Mouse (Mus musculus) forelimb bud, embryonic 11.5 days (tissue): ENCODE data around the gene Trnt1.
A peak's percentile ranks its signal among the peaks of the same experiment; 100 is the strongest.

Experiments
- DNase-seq: peaks from one replicate; pipeline ENCODE4 v3.0.0-alpha.2; 2012; ENCODE audit warnings: low read depth, low spot score

Trnt1 gene

DNA sequence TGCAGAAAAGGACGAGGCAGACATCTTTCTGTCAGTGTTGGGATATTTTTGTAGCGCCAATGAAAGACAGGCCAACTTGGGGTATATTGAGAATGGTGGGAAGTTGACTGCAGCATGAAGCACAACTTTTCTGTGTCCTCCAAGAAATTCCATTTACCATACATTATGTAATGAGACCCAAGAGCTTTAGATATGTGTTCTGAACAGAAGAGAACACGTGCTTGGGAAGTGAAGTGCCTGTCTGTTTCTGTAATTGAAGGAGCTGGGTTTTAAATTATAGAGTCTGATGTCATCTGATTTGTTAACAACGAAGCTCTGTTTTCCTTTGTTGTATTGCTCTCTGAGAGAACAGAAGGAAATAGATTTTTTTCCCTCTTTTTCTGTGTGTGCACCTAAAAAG, 1.1 kb downstream of the Trnt1 start:
- DNase-seq: no peak

DNA sequence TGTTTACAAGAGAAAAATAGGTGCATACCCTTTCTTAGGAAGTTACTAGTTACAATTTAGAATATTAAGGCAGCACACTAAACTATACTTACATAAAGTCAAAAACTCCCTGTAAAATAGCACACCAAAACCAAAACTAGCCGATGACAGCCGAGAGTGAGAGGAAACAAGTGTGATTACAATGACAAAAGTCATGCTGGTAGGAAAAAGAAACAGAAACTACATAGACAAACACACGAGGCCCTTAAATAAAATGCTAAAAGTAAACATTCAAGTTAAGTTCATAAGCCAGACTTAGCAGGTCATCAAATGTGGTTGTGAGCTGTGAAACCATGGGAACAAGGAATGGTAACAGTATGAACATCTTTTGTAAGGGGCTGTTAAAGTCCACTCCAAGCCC, 18.2 kb downstream of the Trnt1 start:
- no peak for DNase-seq

DNA sequence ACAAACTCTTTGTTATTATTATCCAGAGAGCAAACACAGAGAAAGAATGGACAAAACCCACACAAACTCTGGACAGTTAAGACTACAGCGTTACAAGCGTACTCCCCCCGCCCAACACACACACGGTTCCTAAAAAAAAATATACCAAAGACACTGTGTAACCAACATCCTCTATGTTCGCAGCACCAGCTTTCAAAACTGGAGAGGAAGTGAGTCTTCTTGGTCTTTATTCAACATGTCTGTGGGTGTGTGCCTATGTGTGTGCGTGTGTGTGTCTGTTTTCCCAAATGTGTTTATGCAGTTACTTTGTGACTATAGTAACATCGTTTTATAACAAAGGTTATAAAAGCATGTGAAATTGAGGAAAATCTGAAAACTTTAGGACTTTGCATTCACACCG, 22.5 kb downstream of the Trnt1 start:
- DNase-seq: no peak

DNA sequence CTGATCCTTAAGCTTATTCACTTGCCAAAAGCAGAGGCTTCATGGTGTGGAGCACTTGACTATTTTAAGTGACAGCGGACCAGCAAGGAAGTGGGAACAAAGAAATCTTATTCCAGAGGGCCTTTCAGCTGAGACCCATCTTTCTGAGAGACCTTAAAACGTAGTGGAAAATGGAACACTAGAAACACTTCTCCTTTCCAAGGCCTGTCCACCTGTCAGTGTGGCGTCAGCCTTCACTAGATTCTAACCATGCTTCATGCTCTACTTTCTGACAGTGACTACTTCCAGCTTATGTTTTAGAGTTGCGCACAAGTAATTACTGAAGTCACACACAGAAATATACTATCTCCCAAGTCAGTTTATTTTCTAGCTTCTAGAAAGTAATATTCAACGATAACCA, 23.6 kb downstream of the Trnt1 start:
- no peak for DNase-seq

DNA sequence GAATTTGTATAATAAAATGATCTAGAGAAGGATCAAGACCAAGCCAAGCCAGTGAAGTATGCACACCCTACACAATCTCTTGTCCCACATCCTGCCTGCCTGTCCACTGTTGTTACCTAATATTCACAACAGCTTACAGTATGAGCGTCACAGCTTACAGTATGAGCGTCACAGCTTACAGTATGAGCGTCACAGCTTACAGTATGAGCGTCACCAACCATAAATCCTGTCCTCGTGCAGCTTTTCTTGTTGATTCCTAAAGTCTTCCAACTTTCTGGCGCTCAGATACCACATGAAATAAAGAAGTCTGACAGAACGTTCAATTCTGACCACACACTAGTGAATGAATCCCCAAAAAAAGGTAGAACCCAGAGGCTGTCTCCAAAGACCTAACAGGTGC, 24.2 kb downstream of the Trnt1 start:
- DNase-seq: no peak

DNA sequence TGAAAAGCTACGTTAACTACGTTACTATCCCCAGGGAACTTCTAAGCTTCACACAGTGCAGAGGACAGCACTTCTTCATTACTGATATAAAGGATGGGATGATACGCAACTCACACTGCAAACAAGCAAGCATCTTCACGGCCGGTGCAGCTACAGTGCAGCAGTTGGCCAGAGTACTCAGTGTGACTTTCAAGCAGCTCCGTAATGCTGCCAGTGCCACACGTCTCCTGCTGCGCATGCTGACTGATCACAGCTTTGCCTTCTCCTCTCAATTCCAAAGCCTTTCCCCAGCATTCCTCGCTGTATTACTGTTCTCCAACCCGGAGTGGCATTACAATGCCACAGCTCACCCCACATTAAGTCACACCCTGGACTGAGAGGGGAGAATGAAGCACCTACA, 24.7 kb downstream of the Trnt1 start:
- DNase-seq: no peak

DNA sequence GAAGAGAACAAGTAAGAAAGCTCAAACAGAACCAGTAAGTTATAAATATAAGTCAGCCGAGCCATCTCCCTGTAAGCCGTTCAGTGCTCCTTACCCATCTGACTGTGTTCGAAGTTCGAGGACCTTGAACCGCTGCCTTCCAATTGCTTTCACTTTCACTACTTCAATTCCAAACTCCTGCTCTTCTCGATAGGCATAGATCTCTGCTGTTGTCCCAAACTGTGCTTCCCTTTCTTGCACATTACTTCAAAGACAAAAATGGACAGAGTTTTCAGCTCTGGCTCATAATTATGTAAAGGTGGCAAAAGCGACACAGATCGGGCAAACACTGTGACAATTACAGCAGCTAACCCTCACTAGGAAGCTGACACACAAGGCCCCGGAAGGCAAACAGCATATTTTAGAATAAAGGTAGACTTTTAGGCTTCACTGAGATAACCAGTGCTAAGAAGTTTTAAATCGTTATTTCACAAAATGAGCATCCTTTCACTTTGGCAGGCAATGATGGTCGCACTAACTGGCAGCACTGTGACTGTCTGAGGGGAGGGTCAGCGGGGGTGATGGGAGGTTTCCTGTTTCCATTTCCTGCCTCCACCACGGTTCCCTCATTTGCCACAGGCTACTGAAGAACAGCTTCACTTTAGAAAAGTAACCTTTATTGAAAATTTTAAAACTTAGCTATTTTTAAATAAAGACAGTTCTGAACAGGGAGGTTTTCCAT, 25.3 kb downstream of the Trnt1 start:
- DNase-seq: no peak

DNA sequence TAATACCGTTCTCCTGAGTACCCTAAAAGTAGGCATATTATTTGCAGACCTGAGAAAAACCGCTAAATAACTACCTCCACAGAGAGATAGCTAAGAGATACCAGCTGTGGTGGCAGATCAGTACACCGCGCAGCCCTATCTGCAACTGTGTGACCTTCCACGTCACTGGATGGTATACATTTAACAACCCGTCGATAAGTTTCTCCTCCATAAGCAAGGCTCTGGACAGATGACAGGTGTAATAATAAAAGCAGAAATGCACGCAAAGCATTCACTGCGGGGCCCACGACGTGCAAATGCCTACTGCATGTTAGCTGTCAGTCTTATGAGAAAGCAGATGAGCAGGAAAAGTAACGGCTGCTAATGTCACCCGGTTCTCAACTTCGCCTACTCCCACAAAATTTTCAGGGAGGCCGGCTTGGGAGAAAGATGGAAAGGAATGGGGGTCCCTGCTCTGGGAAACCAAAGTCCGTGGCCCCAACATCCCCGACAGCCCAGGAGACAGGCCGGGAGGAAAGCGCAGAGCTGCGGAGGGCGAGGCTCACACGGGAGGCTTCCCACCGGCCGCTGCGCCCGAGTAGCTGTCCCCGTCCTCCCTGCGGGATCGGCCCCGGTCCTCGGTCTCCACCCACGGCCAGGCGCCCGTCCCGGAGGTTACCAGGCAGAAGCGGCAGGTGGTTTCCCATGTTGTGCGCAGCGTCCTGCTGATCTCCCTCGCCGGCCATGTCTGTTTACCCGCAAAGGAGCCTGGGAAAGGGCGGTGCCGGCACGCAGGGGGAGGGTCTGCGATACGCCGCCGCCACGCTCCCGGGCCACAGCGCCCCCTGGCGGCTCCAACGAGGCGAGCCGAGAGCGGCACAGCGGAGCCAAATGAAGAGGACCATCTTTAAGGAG, 30.7 kb downstream of the Trnt1 start, which contains the start of gene Crbn:
Crbn (minus strand) TSS at position 745 of the 894 bp plus-strand sequence.
- peak; percentile 83 for DNase-seq

DNA sequence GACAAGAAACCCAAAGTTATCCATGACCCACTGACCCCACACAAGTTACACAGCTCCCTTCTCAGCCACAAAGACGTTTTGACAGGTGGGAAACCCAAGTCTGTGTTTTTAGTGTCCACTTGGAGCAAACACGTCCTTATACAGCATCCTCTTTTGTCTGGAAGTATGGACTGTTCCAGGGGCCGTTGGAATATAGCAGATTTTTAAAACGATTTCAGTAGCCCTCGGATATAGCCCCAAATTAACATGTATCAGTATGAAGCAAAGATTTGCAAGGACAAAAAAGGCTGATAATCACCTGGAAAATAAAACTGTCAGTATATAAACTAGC, 31.3 kb downstream of the Trnt1 start:
- DNase-seq: no peak

DNA sequence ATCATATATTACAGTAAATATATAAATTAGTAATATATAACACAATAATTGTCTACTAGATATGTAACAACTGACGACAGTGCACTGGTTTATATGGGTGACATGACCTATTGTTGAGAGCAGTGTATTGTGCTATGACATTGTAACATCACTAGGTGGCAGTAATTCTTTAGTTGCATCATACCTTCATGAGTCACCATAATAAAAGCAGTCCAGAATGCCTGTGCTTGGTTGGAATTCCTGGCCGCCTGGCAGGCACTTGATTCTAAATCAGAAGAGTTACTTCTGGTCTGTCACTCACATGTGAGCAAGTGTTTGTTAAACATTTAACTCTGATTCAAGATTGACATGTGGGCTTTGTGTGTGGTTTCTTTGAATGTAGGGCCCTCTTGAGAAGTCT, 36.0 kb downstream of the Trnt1 start:
- DNase-seq: peak; percentile 34

DNA sequence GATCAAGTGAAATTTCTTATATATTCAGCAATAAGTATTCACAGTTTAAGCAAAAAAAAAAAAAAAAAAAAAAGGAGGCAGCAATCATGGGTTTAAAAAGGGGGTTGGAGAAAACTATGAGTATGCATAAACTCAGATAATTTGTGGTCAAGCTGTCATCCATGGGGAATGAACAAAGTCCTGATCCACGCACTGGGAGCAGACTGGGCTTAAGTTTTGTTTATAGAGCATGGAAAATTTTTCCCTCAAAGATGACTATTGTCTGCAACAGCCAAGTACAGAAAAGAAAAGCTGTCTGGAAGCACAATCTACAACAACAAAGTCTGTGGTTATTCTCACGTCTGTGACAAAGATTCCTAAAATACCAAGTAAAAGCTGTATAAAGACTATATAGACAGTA, 40.2 kb downstream of the Trnt1 start:
- no peak for DNase-seq

DNA sequence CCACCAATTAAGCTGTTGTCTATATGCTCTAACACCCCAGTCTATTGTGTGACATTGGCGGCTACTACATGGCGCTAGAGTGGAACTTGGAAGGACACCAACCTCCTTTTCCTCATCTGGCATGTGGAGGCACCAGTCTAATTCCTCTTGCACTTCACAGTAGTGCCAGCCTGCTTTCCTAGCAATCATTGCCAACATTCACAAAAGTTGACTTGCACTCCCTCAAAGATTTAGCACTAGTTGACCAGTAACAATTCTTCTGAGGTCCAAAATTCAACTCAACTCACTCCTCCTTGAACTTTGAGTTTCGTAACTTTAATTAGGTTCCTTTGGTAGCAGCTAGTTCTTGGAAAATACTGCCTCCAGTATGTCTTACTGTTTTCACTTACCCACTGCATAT, 41.8 kb downstream of the Trnt1 start:
- no peak for DNase-seq

DNA sequence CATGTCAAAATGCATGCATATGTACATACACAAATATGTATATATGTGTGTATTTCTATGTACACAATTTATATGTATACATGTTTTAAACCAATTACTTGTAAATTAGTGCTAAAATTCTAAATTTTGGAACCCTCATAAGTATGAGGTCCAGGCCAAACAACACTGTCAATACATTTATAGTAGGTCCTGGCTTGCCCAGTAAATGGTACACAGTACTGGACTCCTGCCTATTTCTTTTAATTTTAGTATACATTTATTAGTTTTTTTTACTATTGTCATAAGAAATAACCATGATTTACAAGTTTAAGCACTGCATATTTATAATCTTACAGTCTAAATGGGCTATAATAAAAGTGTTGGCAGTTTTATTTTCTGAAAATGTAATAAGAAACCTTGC, 50.3 kb downstream of the Trnt1 start:
- DNase-seq: no peak

DNA sequence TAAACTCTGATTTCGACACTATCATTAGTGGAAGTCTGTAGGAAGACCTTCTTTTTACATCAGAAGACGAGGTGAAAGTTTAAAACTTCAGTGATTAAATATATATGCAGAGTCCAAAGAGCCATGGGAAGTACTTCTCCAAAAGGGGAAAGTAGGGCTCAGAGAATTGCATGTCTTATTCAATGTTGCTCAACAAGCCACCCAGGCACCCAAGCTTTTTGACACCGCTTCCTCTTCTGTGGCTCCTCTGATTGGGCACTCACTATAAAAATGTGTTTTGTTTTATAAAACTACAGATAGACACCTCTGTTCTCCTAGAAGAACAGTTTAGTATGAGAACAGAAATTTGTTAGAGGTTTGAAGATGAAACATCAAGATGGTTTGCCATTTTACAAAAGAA, 51.0 kb downstream of the Trnt1 start:
- no peak for DNase-seq

DNA sequence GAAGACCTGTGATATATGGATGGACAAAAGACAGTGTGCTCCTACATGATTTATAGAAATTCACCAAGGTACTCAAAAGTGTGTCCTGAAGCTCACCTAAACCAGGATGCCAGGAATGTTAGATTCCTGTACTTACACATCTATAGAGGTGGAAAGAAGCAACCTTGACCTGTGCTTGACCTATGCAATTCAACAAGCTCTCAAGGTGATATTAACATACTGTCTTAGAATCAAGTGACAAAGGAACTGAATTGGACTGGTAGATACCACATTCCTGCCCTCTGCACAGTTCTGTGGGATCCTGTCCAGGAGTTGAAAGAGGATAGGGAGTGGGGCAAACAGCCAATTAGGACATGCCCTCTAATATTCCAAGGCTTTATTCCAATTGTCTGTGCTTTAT, 51.6 kb downstream of the Trnt1 start:
- DNase-seq: no peak

DNA sequence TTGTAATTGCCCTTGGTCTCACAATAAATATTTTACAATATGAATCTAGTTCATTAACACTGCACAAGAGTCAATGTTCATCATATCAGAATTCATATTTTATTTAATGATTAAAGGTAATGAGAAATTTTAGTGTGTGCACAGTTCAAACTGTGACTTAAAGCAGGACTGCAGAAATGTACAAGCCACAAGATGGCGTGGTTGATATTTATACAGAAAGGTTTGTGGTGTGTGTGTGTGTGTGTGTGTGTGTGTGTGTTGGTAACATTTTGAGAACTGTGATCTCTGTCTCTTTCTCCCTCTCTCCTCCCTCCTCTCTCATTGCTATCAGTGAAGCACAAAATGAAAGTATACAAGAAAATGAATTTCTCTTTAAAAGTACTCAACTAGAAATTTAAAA, 53.4 kb downstream of the Trnt1 start:
- no peak for DNase-seq
